Mouse (Mus musculus) mouse embryonic stem cell (cell line): Measurements from ENCODE around the gene Acpp.

Experiments
- in situ Hi-C, 2 experiments: fragments of 300-500 bp; cut with MboI; formaldehyde crosslinking; loops; 1 replicate in 1 of 2; 3 replicates in 1 of 2; pipeline ENCODE4 v1.14.3; 2019 to 2020; ENCODE audit warnings: low sequenced_read_pairs in 2 of 2, low pct_unique_long_range_greater_than_20kb in 1 of 2, mixed read lengths in 1 of 2; ENCODE audit not compliant: unreplicated experiment in 1 of 2

The Acpp gene

DNA sequence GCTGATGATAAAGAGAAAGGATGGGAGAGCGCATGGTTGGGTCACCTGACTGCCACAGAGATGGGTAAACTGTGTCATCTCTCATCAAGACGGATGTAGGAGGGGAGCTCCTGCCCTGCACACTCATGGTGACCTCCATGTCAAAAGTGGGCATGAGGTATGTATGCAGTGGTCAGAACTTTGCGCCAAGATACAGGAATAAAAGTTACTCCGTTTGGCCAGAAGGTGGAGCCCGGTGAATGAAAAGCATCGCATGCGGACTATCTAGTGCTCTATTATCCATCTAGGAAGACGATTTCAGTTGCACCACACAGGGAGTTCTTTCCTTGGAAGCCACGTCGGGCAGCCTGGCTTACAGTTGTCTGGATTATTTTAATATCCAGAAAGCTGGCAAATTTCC lies 22.0 kb downstream of the Acpp start:
- in situ Hi-C loops: no loop called here

DNA sequence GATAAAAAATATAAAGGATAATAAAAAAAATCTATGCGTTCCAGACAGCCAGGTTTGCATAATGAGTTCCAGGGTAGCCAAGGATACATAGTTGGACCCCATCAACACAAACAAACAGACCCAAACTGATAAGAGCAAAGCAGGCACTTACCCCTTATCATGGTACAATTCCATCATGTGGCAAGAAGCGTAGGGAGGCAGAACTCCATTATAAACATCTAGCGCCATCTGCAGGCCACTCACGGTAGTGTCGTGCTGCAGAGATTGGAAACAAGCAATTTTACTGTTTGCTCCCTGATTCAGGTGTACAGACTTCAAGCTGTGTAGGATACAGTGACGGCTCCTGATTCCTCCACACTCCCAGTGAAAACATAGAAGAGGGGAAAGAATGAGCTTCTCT lies 30.8 kb downstream of the Acpp start:
- in situ Hi-C loops: no loop called here

DNA sequence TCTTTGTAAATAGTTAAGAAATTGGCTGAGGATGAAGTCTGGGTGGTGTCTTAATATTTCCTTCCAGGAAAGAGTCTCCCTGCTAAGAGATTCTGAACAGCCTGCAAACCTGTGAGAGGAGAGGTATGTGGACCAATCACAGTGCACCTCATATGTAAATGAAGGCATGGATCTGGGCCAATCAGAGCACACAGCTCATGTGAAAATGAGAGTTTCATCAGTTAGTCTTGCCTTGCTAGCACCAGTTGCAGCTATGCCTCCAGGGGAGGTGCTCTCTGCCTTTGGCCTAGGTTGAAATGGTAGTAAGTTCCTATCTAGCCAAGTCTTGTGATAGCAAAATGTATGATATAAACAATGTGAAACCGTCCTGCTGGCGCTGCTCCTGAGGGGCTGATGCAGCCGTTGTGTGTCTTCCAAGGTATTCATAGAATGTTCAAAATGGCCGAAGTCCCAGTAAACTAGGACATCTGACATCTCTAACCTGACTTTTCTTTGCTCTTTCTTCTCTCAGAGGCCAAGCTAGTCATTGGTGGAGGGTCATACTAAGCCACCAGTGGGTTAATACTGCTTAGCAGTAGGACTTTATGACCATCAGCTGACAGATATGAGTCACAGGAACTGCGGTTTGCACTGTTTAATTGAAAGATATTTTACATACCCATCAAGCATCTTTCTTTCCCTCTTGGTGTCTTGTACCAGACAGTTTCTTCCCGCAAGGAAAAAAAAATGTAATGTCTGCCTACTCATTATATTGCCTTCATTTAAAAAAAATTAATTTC lies 32.0 kb downstream of the Acpp start:
- in situ Hi-C loops: no loop called here

DNA sequence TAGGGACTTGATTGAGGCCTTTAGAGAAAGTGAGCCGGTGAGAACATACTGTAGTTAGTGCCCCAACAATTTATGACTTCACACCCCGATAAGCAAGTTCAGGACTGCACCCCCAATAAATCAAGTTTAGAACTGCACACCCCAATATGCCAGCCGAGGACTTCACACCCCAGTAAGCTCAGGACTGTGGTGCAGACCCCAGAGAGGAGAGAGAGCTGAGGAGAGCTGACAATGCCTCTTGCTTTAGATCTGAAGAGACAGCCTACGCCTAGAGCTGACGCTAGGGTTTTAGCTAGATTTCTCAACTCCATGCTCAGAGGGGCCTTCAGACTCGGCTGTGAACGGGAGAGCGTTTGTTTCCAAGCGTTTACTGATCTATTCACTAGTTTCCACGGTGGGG lies 32.7 kb downstream of the Acpp start:
- in situ Hi-C loops: no loop called here

DNA sequence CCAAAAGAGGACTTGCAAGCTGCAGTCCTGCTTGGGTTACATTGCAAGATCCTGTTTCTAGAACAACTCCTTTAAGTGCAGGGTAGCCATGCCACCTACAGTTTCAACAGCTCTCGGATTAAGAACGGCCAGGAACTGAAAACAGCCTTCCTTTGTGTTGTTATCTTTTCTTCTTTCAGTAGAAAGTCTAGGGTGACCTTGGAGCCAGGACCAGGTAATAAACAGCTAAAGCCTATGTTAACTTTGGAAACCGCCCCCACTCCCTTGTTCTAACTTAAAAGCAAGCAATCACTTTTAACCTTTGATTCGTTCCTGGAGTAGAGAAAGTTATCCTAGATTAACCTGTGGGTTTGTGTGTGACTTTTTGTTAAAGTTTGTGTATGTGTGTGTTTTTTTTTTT lies 33.2 kb downstream of the Acpp start:
- in situ Hi-C loops: no loop called here

DNA sequence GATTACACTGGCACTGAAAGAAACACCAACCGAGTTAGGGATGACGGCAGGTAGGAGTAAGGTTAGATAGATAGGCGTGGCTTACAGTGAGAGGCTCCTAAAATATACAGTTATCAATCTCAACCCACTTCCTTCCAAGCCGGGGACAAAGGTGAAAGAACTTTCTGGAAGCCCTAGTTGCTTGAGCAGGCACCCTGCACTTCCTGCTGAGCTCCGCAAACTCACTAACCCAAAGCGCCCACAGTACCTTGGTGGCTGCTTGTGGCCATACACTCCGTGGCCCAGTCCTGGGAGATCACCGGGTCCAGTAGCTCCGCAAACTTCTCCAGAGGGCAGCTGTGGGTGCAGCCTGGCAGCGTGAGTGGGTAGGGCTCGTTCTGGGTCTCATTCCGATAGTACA lies 37.0 kb downstream of the Acpp start:
- in situ Hi-C loops: no loop called here

DNA sequence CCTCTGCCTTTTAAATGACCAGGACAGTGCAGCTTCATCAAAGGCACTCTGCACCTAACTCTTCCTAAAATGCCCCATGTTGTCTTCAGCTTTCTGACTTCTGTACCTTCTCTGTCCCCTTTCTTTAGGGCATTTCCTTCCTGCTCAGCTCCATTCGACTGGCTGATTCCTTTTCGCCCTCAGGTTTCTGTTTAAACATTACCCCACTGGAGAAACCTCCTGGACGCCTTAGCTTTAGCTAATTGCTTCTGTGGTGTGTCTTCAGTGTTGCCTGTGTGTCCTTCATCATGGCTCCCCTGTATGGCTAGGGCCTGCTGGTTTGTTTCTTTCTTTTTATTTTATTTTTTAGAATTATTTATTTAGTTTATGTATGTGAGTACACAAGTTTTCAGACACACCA lies 40.5 kb downstream of the Acpp start:
- in situ Hi-C loops: no loop called here

DNA sequence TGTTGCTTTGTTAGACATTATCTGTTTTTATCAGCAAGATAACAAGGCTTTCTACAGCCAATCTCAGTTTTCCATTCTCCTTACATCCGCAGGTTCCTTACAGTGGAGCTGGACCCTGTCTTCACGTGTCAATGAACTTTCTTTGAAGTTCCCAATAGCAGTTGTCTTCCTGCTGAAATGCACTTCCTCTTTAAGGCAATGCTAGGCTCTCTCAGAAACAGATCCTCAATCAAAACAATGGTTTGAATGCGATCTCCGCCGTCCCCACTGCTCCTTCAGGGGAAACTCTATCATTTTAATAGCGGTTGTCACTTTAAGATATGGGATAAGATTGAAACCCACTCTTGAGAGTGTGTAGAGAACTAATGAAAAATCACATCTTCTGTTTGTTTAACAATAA lies 52.6 kb downstream of the Acpp start:
- in situ Hi-C loops: no loop called here

DNA sequence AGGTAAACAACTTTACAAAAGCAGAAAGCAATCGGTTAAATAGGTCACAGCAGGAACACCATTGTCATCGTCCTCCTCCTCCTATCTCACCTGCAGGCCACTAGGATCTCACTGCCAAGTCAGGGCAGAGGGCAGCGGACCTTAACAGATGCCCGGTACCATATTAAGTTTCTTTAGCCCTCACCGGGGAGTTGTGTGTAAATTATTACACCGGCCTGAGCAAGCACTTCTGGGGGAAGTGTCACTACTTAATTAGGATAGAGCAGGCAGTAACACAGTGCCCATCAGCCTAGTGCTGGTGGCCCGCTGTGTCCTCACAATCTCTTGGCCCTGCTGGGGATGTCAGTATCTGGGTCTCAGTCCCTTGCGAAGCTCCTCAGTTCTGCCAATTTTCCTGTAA lies 55.0 kb downstream of the Acpp start:
- in situ Hi-C loops: no loop called here

DNA sequence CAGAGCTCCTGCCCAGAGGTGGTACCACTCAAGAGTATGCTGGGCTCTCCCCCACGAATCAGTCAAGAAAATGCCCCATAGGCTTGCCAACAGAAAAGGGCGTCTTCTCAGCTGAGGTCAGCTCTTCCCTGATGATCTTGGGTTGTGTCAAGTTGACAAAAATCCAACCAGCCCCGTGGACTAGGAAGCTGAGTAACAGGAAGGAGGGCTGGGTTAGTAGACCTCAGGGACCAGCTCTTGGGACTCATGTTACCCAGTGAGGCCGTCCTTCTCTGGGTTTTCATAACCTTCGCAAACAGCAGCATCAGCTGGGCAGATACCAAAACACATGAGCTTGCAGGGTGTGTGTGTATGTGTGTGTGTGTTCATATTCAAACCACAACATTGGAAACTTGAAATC lies 55.8 kb downstream of the Acpp start:
- in situ Hi-C loops: no loop called here

DNA sequence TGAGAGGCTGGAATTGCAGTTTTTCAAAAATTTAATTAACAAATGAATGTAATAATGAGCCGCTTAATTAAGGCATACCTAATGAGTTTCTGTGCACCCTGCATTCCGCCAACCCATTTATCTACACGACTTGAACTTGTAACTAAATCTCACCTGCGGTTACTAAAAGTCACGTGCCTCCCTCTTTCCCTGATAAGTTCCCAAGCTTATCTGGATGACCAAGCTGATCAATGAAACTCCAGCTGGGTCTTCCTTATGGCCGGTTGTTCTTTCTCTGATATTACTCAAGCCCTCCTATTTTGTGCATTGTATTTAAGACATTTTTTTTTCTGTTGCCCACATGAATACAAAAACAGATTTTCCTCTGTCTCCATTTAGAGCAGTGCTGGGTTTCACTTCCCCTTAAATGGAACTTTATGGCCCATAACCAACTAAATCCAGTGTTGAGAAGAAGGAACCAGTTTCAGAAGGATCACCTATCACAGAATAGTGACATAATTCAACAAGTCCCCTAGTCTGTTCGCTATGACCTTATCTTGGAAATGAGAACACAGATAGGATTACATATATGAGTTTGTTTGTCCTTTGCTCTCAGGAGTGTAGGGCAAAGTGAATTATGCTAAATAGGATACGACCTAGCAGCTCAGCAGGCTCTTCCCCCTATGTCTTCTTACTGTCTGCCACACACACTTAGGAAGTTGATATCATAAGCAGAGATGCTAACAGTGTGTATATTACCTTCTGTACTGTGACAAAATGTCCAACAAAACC lies 56.6 kb downstream of the Acpp start:
- in situ Hi-C loops: no loop called here

DNA sequence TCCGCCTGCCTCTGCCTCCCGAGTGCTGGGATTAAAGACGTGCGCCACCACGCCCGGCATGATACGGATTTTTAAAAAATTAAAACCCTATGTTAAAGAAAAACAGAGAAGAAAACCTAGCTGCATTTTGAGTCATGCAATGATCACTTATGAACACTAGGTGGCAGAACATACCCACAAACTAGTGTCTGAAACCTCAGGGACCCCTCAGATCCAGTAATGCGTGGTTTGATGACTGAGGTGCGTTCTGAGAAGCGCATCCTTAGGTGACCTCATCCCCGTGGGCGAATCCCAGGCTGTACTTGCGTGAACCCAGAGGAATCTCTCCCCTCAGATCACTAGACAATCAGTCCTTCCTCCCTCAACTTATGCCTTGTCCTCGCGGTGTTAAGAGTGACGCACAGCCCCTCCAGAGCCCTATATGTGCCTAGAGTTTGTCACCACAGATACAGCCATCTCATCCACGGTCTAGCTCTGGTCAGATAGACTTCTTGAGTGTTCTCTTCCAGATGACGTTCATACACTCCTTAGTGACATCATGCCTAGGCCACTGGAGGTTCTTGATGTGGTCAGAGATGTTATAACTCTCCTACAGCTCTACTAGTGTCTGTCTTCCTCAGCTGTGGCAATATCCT lies 59.9 kb downstream of the Acpp start:
- in situ Hi-C loops: no loop called here

DNA sequence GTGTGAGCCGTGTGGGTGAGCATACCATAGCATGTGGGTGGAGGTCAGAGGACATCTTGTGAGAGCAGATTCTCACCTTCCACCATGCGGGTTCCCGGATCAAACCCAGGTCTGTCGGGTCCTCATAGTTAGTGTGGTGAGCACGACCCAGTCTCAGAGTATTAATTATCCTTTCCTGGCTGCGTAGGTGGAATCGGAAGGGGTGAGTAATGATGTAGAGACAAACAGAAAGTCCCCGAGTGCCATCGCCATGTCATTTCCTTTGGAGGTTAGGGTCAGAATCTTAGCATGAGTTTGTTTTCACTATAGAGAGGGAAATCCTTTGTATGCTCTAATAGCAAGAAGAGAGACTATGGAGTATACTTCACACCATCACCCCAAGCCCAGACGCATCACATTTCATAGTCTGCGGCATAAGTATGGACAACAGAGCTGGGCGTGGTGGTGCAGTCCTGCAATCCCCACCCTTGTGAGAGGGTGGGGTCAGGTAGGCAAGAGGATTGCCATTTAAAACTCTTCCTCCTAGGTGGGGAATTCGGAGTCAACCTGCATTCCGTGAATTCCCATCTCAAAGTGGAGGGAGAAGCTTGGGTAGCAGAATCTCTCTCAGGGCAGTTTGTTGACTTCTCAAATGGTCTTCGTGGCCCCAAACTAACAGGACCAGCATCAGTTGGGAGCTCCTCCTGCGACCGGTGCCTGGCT lies 62.3 kb downstream of the Acpp start:
- in situ Hi-C loops: no loop called here

DNA sequence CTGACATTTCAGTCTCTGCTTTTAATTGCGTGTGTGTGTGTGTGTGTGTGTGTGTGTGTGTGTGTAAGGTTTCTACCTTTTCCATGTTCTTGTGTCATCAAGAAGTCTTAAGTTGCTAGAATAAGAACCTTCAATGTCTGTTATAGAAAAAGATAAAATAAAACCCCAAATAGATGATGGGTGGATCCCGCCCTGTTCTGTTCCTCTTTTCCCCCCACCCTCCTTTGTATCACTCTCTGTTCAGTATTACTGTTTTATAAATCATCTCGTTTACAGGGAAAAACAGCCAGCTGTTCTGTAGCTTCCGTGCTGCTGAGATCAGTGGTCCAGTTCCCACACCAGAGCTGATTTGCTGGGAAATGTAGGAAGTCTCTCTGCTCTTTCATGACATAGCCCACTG lies 65.5 kb downstream of the Acpp start:
- in situ Hi-C loops: no loop called here

DNA sequence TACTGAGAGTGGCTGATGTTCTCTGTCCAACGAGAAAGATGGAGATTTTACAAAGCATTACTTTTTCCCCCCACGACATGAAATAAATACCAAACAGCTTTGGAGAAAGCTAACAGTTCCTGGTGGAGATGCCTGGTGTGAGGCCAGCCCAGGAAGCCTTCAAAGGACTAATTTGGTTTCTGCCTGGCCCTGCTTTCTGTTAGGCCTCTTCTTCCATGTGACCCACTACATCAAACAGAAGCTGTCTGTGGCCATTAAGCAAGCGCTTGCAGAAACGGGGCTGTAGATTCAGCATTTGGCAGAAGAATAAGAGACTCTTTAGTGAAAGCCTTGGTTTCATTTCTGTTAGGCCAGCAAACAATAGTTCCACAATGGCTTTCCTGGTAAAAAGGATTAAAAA lies 65.9 kb downstream of the Acpp start:
- in situ Hi-C loops: no loop called here

DNA sequence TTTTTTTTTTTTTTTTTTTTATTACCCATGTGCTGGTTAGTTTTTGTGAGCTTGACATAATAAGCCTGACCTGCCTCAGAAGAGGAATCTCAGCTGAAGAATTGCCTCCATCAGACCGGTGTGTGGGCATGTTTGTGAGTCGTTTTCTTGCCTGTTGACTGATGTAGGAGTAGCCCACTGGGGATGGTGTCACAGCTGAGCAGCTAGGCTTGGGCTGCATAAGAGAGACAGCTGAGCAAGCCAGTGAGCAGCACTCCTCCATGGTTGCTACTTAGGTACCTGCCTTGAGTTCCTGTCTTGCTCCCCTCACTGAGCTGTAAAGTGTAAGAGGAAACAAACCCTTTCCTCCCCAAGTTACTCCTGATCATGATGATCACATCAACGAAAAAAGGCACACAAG lies 67.6 kb downstream of the Acpp start:
- in situ Hi-C loops: no loop called here

DNA sequence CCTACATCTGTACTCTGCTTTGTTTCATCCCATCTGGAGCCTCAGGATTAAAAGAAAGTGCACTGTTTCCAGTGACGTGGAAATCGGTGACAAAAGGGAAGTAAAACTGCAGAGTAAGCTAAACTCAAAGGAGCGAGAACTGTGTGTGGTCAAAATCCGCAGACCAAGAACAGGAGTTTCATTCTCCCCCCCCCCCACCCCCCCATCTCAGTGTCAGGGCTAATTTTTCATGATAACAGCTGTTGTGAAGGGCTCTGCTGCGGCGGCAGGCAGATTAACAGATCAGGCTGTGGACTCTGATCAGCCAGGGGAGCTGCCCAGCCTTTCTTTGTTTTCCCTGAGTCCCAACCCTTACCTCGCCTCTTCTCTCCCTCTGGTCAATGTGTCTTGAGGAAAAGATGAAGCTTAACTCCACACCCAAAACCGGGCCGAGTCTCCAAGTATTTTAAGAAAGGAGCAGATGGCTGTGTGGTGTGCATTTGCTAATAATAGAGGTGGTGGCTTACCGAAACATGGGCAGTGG lies 68.1 kb downstream of the Acpp start:
- in situ Hi-C loops: no loop called here

DNA sequence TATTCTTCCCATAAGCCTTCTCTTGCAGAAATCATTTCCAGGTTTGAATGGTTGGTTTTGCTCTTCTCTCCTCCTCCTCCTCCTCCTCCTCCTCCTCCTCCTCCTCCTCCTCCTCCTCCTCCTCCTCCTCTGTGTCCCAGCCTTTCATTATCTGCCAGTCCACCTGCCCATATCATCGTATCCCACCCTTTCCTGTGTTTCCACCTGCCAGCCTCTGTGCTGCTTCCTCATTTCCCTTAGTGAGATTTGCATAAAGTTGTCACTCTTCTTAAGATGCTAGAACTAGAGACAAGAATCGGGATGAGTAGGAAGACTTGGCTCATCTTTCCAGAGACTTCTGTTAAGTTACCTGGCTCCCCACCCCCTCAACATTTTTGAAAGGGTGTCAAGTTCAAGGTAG lies 73.0 kb downstream of the Acpp start:
- in situ Hi-C loops: no loop called here

DNA sequence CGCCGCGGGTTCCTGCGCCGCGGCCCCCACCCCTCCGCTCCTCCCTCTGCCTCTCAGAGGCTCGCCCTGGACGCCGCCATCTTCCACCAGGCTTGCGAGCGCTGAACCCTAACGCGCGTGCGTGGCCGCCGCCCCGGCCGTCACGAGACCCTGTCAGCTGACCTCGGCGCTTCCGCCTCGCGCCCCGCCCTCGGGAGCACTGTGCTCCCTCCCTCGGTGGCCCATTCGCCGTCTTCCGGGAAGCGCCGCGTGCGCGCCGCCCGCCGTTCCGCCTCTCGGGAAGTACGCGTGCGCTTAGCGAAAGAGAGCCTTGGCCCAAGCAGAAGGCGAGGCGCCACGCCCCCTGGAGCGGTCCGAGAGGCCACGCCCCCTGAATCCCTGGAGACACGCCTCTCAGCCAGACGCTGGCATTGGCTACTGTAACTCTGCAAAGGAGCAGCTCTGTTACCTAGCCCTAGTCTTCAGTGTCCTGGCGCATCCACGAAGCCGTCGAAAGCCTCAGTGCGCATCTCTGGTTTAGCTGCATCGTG lies 74.7 kb downstream of the Acpp start, which contains the start of gene Dnajc13:
TSS of gene Dnajc13 (minus strand) at position 108 of the 530 bp plus-strand sequence.
- in situ Hi-C loops: no loop called here
